Mouse (Mus musculus) hematopoietic stem cell, adult 5-6 weeks (primary cell): ENCODE results near the gene Ttll9. TPM values are rescaled to one million over a fixed set of nuclear protein-coding genes. Genes with fewer than 3 reads are reported as not detected.

Experiments used
- ATAC-seq, 2 experiments: fragments of 125-278 bp in 1 of 2; replicated peaks in 1 of 2; 2 replicates each; pipeline ENCODE4 v1.8.0; 2016 to 2017; ENCODE audit warnings: inconsistent platforms in 2 of 2, mild to moderate bottlenecking in 2 of 2, moderate number of reproducible peaks in 2 of 2, low read depth in 1 of 2, moderate TSS enrichment in 1 of 2; ENCODE audit not compliant: low FRiP score in 2 of 2, poor library complexity in 2 of 2, severe bottlenecking in 2 of 2, insufficient read depth in 1 of 2, low TSS enrichment in 1 of 2
- total RNA-seq: library from RNA; stranded (forward); fragments of 172-1452, 232-1000 nt; gene quantifications from 2 replicates; pipeline ENCODE4 v1.2.3, GENCODE M21; 2017

Gene Ttll9
- total RNA-seq, 1 experiment from 2014 or later: not detected

GRCm38 (mm10) chr2:152991529-152991928 lies 29.2 kb downstream of the Ttll9 start:
- no peak for ATAC-seq

GRCm38 (mm10) chr2:152997046-152997445 lies 34.8 kb downstream of the Ttll9 start:
- no peak for ATAC-seq

DNA sequence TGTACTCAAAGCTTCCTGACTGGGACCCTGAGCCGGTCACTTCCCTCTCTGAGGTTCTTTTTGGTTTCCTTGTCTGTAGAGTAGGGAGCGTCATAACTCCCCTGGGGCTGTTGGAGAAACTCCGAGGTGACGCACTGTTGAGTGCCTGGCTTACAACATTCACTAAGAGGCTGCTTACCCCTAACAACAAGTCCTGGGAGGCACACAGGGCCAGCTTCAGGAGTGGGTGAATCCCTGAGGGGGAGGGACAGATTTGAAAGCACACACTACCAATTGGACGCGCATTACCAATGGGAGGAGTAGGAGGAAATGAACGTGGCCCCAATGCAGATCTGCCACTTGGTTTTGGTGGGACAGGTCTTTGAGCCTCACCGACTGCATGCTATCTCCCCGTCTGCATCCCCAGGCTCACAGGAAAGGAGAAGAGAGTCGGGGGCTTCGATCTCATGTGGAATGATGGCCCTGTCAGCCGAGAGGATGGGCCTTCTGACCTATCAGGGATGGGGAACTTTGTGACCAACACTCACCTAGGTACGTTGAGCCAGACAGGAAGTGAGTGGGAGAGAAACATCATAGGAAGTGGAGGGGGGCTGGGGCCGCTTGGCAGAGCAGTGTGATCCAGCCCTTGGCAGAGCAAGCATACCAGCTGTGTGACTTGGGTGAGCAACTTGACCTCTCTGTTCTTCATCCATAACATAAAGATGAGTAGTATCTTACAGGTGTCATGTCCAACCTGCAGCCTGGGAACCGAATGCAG lies 40.4 kb downstream of the Ttll9 start:
- peak; percentile 23 to 57 for ATAC-seq

- ATAC-seq: peak; percentile 86 to 88
Observed at GRCm38 (mm10) chr2:153003681-153004338, 41.5 kb downstream of the Ttll9 start.

DNA sequence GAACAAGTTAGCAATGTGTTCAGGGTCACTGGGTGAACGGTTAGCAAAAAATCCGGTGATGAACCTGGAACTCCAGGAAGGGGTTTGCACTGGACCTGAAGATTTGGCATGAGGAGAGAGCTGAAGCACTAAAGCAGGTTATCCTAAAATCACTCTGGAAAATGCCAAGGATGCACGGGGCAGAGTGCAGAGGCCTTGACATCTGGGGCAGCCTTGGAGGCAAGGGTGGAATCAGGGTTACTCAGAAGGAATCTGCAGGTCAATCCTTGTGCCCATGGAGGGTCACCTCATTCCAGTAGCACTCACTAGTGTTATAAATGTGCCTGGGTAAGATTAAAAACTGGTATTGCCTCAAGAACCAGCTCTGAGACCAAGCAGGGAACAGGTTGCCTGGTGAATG lies 43.7 kb downstream of the Ttll9 start:
- ATAC-seq: no peak

DNA sequence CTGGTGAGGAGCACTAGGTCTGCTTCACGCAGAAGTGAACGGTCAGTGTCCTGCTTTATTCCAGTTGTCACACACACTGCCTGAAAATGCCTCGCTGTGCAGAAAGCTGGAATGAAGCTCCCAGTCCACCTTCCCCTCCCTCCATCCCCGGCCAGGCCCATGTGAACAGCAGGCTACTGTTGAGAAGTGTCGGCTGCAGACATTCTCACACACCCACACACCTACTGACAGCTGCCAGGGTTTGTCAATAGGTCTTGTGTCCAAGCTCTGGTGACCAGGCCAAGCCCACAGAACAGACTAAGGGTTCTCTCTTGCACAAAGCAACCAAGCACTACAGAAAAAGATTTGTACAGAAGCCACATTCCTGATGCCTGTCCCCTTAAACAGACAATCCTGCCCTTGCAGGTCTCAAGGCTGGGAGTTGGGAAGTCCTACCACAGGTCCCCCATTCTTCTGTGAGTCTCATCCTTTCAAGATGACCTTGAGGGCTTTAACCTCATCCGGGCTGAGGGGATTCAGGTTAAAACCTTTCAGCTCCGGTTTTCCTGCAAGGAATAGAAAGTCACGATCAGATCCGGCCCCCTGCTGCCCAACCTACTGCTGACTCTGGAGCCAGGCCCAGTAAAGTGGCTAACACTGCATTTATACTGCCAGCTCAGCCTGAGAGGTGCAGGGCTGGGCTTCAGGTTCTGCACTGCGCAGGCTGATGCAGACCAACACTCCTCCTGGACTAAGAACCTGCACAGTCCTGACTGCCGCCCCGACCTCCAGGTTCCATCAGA lies 47.1 kb downstream of the Ttll9 start:
- ATAC-seq: no peak

DNA sequence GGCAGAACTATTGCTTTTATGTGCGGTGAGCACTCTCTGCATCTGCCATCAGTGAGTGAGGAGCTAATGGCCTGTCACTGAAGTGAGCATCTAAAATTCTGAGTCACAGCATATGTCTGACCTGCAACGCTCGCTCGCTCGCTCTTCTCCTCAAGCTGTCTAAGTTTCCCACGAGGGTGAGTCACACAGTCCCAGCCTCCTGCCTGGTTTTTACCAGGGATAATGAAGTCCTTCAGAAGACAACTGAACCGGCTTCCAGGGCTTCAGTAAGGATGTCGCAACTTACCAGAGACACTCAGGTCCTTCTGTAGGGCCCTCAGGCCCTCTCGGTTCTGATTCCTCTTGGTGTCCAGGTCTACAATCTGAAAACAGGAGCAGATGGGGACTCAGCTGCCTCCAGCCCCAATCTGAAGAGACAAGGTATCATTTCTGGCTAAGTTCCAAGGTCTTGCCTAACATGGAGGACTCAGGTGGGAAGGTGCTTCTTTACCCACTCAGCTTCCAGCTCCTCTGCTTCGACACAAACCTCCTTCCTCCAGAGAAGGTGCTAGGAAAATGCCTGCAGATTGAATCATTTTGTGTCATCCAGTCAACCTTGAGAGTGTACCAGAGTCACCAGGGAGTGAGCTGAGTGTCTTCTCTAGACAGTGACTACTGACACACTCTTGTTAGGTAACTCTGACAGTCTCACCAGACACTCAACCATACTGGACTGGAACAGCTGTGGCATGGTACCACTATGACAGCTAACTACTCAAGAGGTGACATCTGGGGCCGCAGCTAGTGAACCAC lies 51.6 kb downstream of the Ttll9 start:
- ATAC-seq: no peak

DNA sequence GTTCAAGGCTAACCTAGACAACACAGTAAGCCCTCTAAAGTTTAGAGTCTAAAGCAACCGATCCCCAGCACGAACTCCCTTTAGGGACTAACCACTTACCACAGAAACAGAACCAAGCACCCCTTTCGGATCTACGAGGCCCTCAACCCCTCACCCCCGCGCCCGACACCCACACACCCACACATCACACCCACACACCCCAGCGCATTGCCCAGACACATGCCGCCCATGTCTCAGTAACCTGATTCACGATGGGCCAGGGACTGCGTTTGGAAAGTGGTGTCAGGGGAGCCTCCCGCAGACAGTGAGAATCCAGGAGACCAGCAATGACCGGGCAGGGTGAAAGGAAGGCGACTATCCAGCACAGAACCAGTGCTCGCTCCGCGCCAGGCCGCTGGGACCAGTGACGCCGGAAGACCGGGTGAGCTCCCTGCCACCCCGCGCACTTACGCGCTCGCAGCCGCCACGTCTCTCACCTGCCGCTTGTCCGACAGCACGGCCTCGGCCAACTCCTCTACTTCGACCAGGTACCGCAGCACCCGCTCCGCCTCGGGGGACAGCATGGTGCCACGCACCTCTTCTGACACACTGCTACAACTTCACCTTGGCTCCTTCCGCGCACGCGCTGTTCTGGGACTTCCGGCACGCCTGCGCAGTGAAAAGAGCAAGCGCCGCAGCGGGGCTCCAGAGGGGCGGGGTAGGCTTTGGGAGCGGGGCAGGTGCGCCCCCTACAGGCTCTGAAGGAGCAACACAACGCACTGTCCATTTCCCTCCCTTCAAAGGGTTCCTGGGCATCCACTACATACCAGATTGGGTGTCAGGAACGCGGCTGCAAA lies 52.7 kb downstream of the Ttll9 start, which contains the start of gene Pdrg1:
TSS of gene Pdrg1 (minus strand) at position 670 of the 836 bp plus-strand sequence.
- ATAC-seq: peak; percentile 94

GRCm38 (mm10) chr2:153015804-153016203 lies 53.5 kb downstream of the Ttll9 start:
- no peak for ATAC-seq

GRCm38 (mm10) chr2:153016786-153017185 lies 54.5 kb downstream of the Ttll9 start:
- ATAC-seq: no peak

DNA sequence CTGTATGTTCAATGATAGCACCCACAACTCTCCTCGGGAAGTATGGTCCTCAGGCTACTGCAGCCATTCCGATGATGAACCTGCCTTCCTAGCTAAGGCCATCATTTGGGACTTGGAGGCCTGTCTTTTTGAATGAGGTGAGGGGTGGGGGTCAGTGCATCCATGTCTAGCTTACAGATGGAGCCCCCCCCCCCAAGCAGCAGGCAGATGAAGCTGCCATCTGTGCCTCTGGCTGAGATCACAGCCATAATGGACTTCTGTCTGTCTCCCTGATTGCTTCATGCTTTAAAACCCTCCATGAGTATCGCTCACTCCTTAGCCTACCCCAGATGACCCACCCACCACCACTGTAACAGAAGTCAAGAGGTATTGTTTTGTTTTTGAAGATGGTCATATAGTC lies 57.1 kb downstream of the Ttll9 start:
- no peak for ATAC-seq

- ATAC-seq: peak; percentile 20 to 51; a peak in 2 of 4 replicates
Observed at GRCm38 (mm10) chr2:153021163-153021562, 58.9 kb downstream of the Ttll9 start.

DNA sequence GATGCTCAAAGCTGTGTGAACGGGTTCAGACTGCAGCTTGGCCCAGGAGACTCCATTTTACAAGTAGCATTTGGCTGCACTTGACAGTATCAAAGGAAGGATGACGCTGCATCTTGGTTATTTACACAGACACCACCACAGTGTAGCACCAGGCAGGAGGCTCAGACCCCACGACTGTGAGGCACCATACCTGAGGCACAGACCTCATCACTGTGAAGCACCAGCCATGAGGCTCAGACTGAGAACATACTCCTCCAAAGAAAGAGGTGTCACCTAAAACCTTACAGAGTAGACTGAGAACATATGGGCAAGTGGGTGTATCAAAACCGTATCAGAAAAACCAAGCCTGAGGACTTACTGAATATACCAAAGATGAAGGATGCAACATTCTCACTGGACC lies 60.6 kb downstream of the Ttll9 start:
- ATAC-seq: no peak

- ATAC-seq: no peak
Observed at GRCm38 (mm10) chr2:153026052-153026451, 63.8 kb downstream of the Ttll9 start.

- ATAC-seq: no peak
Observed at GRCm38 (mm10) chr2:153027501-153027900, 65.2 kb downstream of the Ttll9 start.

- no peak for ATAC-seq
Observed at GRCm38 (mm10) chr2:153030422-153030821, 68.1 kb downstream of the Ttll9 start.
